Mouse (Mus musculus): Measurements from ENCODE around the gene Tsen54. TPM values are rescaled to one million over a fixed set of nuclear protein-coding genes. Genes with fewer than 3 reads are reported as not detected.

Gene Tsen54
- polyA plus RNA-seq, 1 experiment: 15.6 TPM

GRCm38 (mm10) chr11:115872437-115872836 is 57.9 kb downstream of the Tsen54 start:
- H3K27me3 ChIP-seq (ENCODE audit: control insufficient read depth, insufficient read depth, insufficient read length): peaks cover 37% of the 10 kb centered on the region
- no peaks in the 10 kb centered on the region for H3K79me2 ChIP-seq (ENCODE audit: control insufficient read depth, insufficient read depth)
- TF ChIP-seq USF1 (IDR thresholded peaks at IDR 0.05; ENCODE audit: low read depth) (no peak), REST (IDR thresholded peaks at IDR 0.05; ENCODE audit: insufficient read depth, insufficient read length) (no peak), POLR2A (IDR thresholded peaks at IDR 0.05; ENCODE audit: insufficient read length, low read depth) (no peak), MYOD1 (IDR thresholded peaks at IDR 0.05; ENCODE audit: control insufficient read depth in 1 of 3, insufficient read length in 2 of 3, low read depth in 2 of 3) (no peak), POLR2AphosphoS2 (IDR thresholded peaks at IDR 0.05; ENCODE audit: insufficient read length, low read depth) (no peak), SRF (IDR thresholded peaks at IDR 0.05; ENCODE audit: control insufficient read depth, insufficient read length, low read depth) (no peak), MAX (IDR thresholded peaks at IDR 0.05; ENCODE audit: low read depth) (no peak), CEBPB (IDR thresholded peaks at IDR 0.05; ENCODE audit: insufficient read depth, poor library complexity, severe bottlenecking) (no peak), TCF12 (IDR thresholded peaks at IDR 0.05; ENCODE audit: insufficient read depth, poor library complexity, severe bottlenecking) (no peak), E2F4 (IDR thresholded peaks at IDR 0.05; ENCODE audit: insufficient read depth) (no peak), MYOG (IDR thresholded peaks at IDR 0.05; ENCODE audit: control insufficient read depth in 1 of 3, insufficient read depth in 1 of 3, insufficient read length in 2 of 3, low read depth in 2 of 3) (no peak), TCF3 (IDR thresholded peaks at IDR 0.05; ENCODE audit: insufficient read length, low read depth) (no peak)
- no peaks in the 10 kb centered on the region for H3K36me3 ChIP-seq (ENCODE audit: control insufficient read depth, insufficient read depth)
- no peak overlapping the region for H3K4me3 ChIP-seq
- H3ac ChIP-seq (ENCODE audit: control insufficient read depth, insufficient read length): no peak overlapping the region
- no peak overlapping the region for H3K4me2 ChIP-seq (ENCODE audit: low read depth)

Other genes starting within 250 kb of the Tsen54 start
- 61.5 TPM for gene Mrps7, start 210.8 kb upstream of the Tsen54 start, polyA plus RNA-seq (2012; fragmentation: generic; extraction: Trizol)
- 16.4 TPM for gene Gga3, start 210.7 kb upstream of the Tsen54 start, polyA plus RNA-seq (2012; fragmentation: generic; extraction: Trizol)
- gene Mif4gd, start 201.8 kb upstream of the Tsen54 start, polyA plus RNA-seq (2012; fragmentation: generic; extraction: Trizol): 17.5 TPM
- gene Slc25a19, start 186.4 kb upstream of the Tsen54 start, polyA plus RNA-seq (2012; fragmentation: generic; extraction: Trizol): 13.9 TPM
- gene Grb2, start 106.1 kb upstream of the Tsen54 start, polyA plus RNA-seq (2012; fragmentation: generic; extraction: Trizol): 71.2 TPM
- gene Tmem94, start 49.3 kb upstream of the Tsen54 start, polyA plus RNA-seq (2012; fragmentation: generic; extraction: Trizol): 19.6 TPM
- 8.0 TPM for gene Caskin2, start 1.1 kb upstream of the Tsen54 start, polyA plus RNA-seq (2012; fragmentation: generic; extraction: Trizol)
- gene Llgl2, start 9.3 kb downstream of the Tsen54 start, polyA plus RNA-seq (2012; fragmentation: generic; extraction: Trizol): 0.43 TPM
- 0.23 TPM for gene Myo15b, start 43.7 kb downstream of the Tsen54 start, polyA plus RNA-seq (2012; fragmentation: generic; extraction: Trizol)
- 49.4 TPM for gene Smim5, start 85.2 kb downstream of the Tsen54 start, polyA plus RNA-seq (2012; fragmentation: generic; extraction: Trizol)
- gene Smim6, start 97.3 kb downstream of the Tsen54 start, polyA plus RNA-seq (2012; fragmentation: generic; extraction: Trizol): 7.8 TPM
- 84.9 TPM for gene Sap30bp, start 118.6 kb downstream of the Tsen54 start, polyA plus RNA-seq (2012; fragmentation: generic; extraction: Trizol)
- gene Recql5, start 118.8 kb downstream of the Tsen54 start, polyA plus RNA-seq (2012; fragmentation: generic; extraction: Trizol): 13.1 TPM
- gene Itgb4, start 160.0 kb downstream of the Tsen54 start, polyA plus RNA-seq (2012; fragmentation: generic; extraction: Trizol): 1.2 TPM
- 172 TPM for gene Galk1, start 198.0 kb downstream of the Tsen54 start, polyA plus RNA-seq (2012; fragmentation: generic; extraction: Trizol)
- 502 TPM for gene H3f3b, start 213.2 kb downstream of the Tsen54 start, polyA plus RNA-seq (2012; fragmentation: generic; extraction: Trizol)
- gene Unk, start 215.6 kb downstream of the Tsen54 start, polyA plus RNA-seq (2012; fragmentation: generic; extraction: Trizol): 15.3 TPM

Data from myocyte (in vitro differentiated cells).